Mouse (Mus musculus): Measurements from ENCODE around the gene Tssk3.
"Not testable (repeated sequence)": the region's sequence is repeated elsewhere in the genome, so short reads cannot be mapped to it uniquely, and the experiment has no call there.

Tssk3 gene

DNA sequence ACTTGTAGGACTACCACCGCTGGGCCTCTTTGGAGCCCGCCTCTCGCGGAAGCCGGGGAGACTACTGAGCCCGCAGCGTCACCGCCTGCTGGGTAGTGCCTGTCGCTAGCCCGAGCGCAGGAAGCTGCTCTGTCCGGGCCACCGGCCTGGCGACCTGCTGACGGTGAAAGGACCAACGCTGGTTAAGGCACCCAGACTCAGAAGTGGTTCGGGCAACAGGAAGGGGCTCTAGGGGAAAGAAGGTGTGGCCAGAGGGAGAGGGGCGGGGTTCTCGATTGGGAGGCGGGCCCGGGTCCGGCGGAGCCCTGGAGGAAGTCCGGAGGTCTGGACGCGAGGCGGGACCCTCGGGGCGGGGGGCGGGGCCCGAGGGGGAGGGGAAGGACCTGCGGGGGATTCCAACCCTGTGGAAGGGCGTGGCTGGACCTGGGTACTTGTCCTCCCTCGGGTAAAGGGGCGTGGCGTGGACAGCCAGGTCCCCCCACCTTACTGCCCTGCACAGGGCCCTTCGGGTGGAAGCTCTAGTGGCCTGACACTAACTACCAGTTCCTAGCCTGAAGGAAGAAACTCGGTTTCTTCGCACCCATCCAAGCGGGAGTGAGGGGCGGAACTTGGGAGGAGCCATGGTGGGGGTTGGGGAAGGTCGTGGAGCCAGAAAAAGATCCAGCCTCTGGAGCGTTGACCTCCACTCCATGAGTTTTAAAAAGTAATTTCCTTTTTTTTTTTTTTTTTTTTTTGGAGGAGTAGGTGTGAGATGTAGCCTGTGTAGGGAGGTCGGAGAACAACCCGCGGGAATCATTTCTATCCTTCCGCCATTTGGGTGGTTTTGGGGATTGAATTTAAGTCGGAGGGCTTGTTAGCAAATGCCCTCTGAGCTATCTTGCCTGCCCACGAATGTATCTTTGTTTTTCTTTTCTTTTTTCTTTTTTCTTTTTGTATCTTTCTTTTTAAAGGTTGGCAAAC is 10.1 kb upstream of the Tssk3 start:
- DNase-seq (ENCODE audit: low spot score in 2 of 2), result peak; percentile 83 to 88

DNA sequence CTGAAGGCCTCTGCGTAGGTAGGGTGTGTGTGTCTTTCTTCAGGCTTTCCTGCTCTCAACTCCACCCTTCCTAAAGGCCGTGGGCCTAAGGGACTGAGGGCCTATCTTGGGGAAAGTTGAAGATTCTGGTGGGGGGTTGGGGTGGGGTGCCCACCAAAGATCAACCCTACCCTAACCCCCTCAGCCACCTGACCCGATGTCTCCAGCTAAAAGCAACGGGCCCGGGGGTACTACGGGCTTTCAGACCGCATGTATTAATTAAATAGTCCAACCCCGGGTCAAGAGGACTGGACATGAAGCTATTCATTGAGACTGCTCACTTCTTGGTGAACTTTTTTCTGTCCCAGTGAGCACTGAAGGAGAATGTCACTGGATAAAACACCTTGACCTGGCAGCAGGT is 9.2 kb upstream of the Tssk3 start:
- DNase-seq (ENCODE audit: low spot score in 2 of 2), result peak in 1 of 2 experiments; percentile 11

DNA sequence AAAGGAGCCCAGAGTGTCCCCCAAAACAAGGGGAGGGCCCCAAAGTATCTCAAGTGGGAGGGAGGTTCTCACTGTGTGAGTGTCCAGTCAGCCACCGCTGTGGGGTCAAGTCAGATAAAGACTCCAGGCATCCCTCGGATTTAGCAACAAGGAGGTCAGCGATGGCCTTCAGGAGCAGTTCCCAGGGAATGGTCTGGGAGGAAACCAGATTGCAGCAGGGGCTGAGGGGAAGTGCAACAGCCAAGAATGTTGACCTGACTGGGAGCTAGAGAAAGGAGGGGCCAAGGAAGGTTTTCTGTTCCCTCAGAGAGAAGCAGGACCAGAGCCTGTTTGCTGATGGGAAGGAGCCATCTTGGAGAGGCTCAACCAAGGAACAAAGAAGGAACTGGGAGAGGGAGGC is 8.1 kb upstream of the Tssk3 start:
- no peak for DNase-seq (ENCODE audit: low spot score in 2 of 2)

DNA sequence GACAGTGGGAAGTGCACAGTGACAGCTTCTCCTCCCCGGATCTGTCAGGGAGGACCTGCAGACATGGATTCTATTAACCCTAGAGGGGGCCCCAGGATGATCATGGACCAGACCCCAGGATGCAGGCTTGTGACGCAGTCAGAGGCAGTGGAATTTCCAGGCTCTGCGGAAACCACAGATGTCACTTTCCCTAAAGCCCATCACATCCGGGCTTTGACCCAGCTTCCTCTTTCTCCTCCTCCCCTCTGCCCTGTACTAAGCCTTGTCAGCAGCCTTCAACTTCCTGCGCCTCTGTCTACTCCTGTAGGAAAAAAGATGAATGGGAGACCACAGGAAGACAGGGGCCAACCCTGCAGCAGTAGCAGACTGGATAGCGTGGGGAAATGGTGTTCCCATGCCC is 5.8 kb upstream of the Tssk3 start:
- peak in 1 of 2 experiments; percentile 27 for DNase-seq (ENCODE audit: low spot score in 2 of 2)

DNA sequence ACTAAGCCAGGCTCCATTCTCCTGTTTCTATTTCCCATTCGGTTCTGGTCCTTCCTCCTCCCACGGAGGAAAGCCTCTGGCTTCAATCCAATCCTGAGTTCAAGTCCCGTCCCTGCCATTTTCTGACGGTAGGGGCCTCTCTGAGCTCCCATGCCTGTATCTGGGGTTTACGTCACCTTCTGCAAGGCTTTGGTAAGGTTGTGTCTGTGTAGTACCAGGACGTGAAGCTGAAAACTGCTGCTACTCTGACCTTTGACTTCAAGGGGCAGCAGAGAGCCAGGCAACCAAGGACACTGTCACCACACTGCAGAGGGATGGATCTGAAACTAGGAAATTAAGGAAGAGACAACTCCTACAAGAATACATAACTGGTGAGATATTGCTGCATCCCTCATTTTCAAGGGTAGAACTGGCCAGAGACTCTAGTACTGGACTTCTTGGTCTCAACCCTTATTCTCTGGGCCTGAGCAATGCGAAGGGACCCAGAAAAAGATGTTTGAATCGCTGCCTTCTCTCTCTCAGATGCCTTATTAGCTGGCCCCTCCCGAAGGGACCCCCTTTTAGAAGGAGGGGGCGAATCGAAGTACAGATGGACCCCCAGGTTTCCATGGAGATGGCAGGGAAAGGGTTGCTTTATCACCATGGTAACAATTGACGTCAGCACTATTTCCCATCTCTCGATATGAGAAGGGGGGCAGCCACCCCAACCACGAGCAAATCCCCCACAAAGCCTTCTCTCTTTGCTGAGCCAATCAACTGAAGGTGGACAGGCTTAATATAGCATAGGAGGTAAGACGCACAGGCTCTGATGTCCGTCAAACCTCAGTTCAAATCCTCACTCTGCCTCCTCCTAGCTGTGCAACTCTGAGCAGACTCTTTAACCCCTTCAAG is 5.1 kb upstream of the Tssk3 start:
- DNase-seq (ENCODE audit: low spot score in 2 of 2), result peak in 1 of 2 experiments; percentile 16

DNA sequence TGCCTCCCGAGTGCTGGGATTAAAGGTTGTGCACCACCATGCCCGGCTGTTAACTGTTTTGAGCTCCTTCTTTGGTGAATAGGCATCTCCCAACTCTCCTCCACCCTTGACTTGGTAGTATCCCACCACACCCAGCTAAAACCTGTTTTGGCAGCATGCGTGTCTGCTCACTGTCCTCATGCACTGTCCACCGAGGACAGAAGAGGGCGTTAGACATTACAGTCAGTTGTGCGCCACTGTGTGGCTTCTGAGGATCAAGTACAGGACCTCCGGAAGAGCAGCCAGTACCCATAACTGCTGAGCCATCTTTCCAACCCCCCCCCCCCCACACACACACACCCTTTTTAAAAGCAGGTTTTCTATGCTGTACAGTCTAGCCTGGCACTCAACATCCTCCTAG is 3.9 kb upstream of the Tssk3 start:
- DNase-seq (ENCODE audit: low spot score in 2 of 2), result peak in 1 of 2 experiments; percentile 16

DNA sequence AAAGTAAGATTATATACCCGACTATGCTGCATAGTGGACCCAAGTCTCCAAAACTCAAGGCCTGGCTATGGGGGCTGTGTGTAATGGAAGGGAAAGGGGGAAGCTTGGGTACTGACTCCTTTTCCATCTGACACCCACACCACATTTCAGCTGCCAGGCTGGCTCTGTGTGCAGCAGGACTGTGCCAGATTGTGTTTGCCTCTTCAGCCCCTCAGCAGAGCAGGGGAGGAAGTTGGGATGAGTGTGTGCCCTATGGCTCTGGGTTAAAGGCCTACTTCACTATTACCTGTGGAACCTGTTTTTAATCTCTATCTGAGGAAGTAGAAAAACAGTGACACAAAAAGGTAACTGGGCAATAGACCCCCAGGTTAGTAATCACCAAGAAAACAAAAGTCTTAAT is 9.7 kb downstream of the Tssk3 start:
- no peak for DNase-seq (ENCODE audit: low spot score in 2 of 2)

DNA sequence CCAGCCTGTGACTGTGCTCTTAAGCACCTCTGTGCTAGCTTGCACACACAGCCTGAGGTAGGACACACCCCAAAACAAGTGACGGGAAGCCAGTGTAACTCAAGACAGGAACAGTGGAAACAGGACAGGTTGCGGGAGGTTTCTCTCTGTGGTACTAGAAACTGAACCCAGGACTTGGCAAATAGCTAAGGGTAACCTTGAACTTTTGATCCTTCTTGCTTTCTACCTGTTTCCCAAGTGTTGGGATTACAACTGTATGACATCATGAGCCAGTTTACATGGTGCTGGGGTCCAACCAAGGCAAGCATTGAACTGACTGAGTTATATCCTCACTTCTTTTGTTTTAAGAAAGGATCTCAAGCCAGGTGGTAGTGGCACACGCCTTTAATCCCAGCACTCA is 11.0 kb downstream of the Tssk3 start:
- DNase-seq (ENCODE audit: low spot score in 2 of 2), result no peak

DNA sequence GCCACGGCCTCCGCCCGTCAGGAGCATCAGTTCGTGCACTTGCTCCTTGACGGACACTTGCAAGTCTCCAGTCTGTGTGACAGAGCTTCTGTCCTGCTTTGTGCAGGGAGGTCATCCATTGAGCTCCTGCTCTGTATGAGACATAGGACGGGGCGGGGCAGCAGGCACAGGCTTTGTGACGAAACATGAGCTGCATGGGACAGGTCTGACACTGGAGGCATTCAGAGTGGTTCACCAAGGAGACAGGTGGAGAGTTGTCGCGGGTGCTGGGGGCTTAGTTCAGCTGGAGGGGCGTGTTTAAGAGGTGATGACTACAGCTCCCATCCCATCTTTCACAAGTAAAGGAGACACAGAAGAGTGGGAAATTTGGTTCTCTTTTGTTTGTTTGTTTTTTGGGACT is 14.8 kb downstream of the Tssk3 start:
- DNase-seq (ENCODE audit: low spot score in 2 of 2), result no peak

DNA sequence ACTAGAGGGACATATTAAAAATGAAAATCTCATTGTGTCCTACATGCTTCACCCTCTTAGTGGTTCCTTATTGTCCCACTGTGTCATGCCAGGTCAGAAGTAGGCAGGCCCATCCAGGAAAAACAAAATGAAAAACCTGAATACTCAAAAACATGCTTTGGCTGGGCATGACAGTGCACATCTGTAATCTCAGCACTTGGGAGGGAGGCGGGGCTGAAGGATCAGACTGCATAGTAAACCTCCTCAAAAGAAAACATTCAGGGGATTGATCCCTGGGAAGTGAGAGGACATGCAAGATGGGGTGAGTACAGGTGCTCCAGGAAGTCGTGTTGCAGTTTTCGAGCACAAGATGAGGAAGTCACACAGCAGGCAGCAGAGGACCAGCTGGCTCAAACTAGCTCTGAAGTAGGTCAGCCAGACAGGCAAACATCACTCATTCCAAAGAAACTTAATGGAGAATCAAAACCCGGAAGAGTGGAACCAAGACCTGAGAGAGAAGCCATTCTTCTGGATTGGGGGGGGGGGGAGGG is 26.5 kb downstream of the Tssk3 start:
- peak in 1 of 2 experiments; percentile 51 for DNase-seq (ENCODE audit: low spot score in 2 of 2)

DNA sequence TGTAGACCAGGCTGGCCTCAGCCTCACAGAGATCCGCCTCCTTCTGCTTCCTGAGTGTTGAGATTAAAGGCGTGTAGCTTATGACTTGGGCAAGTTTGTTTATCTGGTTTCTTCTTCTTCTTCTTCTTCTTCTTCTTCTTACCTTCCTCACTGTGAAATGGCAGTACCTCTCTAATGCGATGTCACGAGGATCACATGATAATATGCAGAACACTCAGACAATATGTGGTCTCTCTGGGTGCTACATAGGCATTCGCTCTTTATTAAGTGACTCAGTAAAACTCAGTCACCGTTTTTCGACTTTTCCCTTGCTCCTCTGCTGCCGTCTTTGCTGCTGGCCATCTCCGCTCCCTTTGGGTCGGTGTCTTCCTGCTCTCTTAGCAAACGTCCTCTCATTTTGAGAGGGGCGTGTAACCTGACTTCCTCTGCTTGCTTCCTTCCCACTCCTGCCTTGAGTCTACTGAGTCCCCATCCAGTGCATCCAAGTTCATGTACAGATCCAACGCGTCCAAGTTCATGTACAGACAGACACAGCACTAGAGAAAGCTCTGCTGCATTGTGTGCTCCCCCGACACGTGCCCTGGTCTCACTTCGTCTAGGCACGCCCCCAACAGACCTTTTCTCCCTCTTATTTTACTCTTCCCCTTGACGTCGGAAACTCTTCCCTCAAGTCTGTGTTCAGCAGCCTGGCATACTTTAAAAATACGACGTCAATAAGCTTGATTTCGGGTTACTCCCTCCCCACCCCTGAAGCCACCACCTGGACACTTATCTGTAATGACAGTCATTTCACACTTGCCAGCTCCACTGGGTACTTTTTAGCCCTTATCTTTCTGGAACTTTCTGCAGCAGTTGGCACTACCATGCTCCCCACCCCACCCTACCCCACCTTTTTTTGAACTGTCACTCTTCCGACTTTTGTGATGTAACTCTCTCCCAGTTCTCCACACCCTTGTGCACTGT is 27.4 kb downstream of the Tssk3 start:
- peak; percentile 71 to 73 for DNase-seq (ENCODE audit: low spot score in 2 of 2)

DNA sequence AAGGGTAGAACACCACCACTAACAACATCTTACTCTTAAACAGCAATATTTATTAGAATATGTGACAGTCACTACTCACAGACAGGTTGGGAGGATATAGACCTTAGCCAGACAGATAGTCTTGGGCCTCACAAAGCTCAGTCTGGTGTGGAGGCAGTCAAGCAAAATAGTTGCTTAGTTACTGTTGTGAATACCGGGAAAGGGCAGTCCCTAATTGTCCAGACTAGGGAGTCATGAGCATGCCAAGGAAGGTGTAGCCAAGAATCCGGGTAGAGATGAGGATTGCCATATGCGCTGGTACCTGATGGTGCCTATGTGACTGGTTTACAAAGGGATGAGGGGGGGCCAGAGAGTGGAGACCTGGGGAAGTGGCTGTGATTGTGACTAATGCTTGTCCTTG is 28.7 kb downstream of the Tssk3 start:
- no peak for DNase-seq (ENCODE audit: low spot score in 2 of 2)

DNA sequence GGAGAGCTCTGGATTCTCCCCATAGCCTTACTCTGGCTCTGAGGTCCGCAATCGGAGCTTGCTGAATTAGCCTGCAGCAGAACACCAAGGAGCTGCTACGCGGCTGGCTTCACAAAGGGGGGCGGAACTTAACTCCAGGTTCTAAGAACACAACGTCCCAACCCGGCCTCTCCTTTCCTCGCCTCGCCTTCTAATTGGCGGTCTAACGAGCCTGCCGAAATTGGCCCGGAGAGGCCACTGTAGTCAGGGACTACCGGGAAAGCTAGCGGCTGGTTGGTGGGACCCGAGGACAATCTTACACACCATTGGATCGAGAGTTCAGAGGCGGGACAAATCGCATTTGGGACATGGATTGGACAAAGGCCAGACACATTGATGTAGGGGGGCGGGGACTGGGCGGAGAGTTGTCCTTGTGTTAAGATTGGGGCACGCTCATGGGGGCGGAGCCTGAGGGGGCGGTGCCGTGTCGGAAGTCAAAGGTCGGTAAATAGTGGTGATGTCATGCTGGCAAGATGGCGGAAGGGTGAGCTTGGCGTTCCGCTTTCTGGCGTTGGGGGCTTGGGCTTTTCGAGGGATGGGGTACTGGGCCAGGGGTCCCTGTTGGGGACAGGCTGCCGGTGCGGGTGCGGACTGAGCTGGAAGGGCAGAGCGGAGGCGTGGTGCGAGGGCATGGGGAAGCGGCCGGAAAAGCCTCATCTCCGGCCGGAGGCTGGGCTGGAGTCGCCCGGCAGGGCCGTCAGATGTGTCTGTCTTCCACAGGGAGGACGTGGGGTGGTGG is 29.4 kb downstream of the Tssk3 start, which contains the start of gene Bsdc1:
Gene Bsdc1 (plus strand): TSS at position 399 of the 778 bp plus-strand sequence.
- DNase-seq (ENCODE audit: low spot score in 2 of 2), result peak; percentile 99 to 100

DNA sequence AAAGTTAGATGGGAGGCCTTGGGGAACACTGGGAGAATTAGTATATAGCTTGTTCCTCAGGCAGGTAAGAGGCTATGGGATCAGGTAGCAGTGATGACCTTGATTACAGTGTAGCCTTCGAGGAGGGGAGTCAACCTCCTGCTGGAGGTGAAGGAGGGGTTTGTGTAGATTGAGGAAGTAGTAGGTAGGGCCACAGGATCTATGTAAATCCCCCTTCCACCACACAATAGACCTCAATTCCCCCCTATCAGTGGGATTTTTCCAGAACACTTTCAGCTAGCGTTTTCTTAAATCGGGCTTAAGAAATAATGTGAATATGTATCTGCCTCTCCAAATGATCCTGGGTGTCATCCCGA is 30.0 kb downstream of the Tssk3 start:
- DNase-seq (ENCODE audit: low spot score in 2 of 2), result no peak

DNA sequence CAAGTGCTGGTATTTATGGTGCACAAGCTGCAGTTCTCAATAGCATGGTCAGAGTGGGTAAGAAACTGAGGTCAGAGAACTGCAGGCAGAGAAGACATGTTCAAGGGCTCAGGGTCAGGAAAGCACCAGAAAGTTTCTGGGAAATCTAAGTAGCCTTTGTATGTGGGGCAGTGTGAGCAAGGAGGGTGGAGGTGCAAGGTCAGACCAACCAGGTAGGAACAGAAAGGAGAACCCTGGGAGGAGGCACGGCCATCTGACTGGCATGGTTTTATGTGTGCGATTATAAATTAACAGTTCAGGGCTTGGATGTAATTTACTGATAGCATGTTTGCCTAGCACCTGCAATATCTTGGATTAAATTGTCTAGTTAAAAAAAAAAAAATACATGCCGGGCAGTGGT is 31.1 kb downstream of the Tssk3 start:
- no peak for DNase-seq (ENCODE audit: low spot score in 2 of 2)

DNA sequence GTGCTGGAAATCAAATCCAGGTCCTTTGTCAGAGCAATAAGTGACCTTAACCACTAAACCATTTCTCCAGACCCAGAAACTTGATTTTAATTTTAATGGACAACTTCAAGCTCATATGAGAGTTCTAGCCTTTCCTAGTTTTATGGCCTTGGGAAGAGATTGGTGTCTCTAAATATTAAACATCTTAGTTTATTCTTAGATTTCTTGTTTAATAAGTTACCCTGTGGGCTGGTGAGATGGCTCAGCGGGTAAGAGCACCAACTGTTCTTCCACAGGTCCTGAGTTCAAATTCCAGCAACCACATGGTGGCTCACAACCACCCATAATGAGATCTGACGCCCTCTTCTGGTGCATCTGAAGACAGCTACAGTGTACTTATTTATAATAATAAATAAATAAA is 33.5 kb downstream of the Tssk3 start:
- not testable (repeated sequence) for DNase-seq (ENCODE audit: low spot score in 2 of 2)

DNA sequence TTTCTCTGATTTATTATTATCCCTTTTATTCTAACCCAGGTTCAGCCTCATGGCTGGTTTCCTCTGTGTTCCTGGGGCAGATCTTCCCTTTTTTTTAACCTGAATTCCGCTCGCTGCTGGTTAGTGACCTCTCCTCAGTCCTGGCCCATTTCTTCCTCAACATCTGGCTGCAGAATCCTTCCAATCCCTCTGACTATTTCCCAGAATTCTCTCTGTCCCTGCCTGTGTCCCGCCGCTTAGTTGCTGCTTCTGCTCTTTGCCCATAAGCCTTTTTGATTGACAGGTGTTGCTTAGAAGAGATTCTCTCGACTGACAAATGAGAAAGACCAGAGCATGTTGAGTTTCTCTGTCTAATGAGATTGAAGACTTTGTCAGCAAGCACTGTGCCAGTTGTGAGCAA is 34.7 kb downstream of the Tssk3 start:
- no peak for DNase-seq (ENCODE audit: low spot score in 2 of 2)

DNA sequence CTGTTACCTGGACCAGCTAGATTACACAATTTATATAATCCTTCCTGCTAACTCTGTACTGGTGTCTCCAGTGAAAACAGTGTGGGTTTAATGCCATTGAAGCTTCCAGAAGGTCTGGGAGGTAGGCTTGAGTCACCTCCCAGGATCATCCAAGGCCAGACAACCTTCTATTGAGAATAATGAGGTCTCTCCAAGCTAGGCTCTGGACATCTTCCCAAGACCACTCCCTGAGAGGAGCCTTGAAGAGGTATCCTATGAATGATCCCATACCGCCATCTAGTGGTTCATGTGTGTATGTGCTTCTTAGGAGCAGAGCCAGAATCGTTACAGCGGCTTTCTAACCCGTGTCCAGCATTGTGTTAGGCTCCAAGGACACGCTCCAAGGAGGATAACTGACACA is 35.6 kb downstream of the Tssk3 start:
- peak; percentile 60 to 75 for DNase-seq (ENCODE audit: low spot score in 2 of 2)

DNA sequence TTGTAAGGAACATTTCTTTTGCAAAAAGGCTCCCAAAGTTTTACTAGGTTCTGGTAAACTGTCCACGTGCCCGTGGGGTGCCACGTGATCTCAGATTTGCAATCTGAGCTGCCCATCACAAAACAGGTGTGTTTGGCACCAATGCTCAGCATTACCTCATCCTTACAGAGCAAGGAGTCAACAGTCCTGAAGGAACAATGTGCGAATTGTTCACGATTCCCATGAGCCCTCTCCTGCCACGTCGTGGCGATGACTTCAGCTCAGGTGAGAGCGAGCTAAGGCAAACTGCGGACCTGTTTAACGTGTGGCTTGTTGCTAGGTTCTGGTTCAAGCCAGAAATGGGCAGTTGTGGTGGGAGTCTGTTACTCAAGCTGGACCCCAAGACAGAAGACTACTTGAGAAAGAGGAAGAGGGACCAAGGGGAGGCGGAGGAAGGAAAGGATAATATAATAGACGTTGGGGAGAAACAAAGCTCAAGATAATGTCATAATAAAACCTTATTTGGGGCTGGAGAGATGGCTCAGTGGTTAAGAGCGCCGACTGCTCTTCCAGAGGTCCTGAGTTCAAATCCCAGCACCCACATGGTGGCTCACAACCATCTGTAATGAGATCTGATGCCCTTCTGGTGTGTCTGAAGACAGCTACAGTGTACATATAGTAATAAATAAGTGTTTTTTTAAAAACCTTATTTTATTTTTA is 39.2 kb downstream of the Tssk3 start:
- no peak for DNase-seq (ENCODE audit: low spot score in 2 of 2)

DNA sequence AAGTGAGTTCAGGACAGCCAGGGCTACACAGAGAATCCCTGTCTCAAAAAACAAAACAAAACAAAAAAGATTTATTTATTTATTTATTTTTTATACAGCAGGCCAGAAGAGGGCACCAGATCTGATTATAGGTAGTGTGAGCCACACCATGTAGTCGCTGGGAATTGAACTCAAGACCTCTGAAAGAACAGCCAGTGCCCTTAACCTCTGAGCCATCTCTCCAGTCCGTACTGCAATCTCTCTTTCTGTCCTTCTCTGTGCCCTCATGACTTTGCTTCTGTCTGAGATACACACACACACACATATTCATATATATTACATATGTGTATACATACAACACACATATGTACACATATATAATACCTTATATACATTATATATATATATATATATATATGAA is 40.0 kb downstream of the Tssk3 start:
- DNase-seq (ENCODE audit: low spot score in 2 of 2), result no peak

Measured in spleen, postnatal 4 days (tissue).